Mouse (Mus musculus) olfactory bulb, adult 2 months (tissue): ENCODE measurements around the gene Grsf1. TPM values are rescaled to one million over a fixed set of nuclear protein-coding genes. Genes with fewer than 3 reads are reported as not detected.

Experiments used
- H3K27ac ChIP-seq: fragments of 200-500 bp; 2 replicates; pipeline ENCODE4 v1.5.1; 2012; ENCODE audit warnings: low read depth, low read length; ENCODE audit not compliant: insufficient read depth
- H3K4me1 ChIP-seq: fragments of 200-500 bp; 2 replicates; pipeline ENCODE4 v1.6.1; 2012; ENCODE audit warnings: low read length; ENCODE audit not compliant: control insufficient read depth, insufficient read depth
- H3K4me3 ChIP-seq: fragments of 200-500 bp; 2 replicates; pipeline ENCODE4 v1.5.1; 2012; ENCODE audit warnings: mild to moderate bottlenecking, low read depth, low read length, moderate library complexity; ENCODE audit not compliant: insufficient read depth
- CTCF ChIP-seq: fragments of 200-500 bp; IDR thresholded peaks from 2 replicates; pipeline ENCODE4 v1.5.1; 2012; ENCODE audit warnings: low read depth, mild to moderate bottlenecking, low read length, moderate library complexity; ENCODE audit not compliant: insufficient read depth
- POLR2A ChIP-seq: fragments of 200-500 bp; IDR thresholded peaks from 2 replicates; pipeline ENCODE4 v1.6.1; 2012; ENCODE audit warnings: mild to moderate bottlenecking, low read depth, low read length, moderate library complexity; ENCODE audit not compliant: insufficient read depth
- WGBS: fragments of 180-500 bp; shearing (Covaris S2); methylation state at CpG from one replicate; pipeline ENCODE4 v1.1.7; 2018; 5-methylcytosine and 5-hydroxymethylcytosine counted together
- polyA plus RNA-seq: library from polyadenylated mRNA; stranded (reverse); fragments of >200 nt; gene quantifications from 2 replicates; pipeline ENCODE4 v1.2.4, GENCODE M21; 2012; ENCODE audit warnings: low replicate concordance; ENCODE audit not compliant: missing spikeins, insufficient read depth, insufficient read length

Gene Grsf1
- polyA plus RNA-seq, 1 experiment, result not detected

DNA sequence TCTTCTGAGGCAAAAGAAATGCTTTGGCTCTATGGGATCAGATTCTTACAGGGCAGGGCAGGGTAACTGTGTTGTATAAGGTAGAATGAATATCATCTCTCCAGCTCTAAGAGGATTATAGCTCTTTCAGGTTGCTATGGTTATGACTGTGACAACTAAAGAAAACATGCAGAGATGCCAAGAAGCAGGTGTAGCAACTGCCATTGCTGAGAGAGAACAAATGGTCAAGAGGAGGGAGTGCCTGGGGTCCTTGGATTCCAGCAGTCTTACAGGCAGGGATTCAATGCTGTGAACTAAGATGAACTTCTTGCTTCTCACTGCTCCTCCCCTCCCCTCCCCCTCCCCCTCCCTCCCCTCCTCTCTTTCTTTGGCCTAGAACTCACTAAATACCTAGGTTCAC is 35.2 kb upstream of the Grsf1 start:
- H3K27ac ChIP-seq, result no peak overlapping the region
- TF ChIP-seq POLR2A (no peak), CTCF (no peak)
- no peak overlapping the region for H3K4me3 ChIP-seq
- H3K4me1 ChIP-seq, result peaks cover 7% of the 10 kb centered on the region; the same call in 1 of the 2 replicates

GRCm38 (mm10) chr5:88703551-88703950 is 27.6 kb upstream of the Grsf1 start:
- H3K4me3 ChIP-seq, result no peak overlapping the region
- WGBS, result 69% methylated on average over 4 of the region's 4 CpGs
- H3K27ac ChIP-seq, result no peak overlapping the region
- H3K4me1 ChIP-seq, result no peaks in the 10 kb centered on the region
- TF ChIP-seq CTCF, result no peak
- no peak for TF ChIP-seq POLR2A

- WGBS, result 88% methylated on average over 4 of the region's 4 CpGs
- TF ChIP-seq CTCF (no peak), POLR2A (no peak)
- H3K4me1 ChIP-seq, result no peaks in the 10 kb centered on the region
- H3K4me3 ChIP-seq, result no peak overlapping the region
- no peak overlapping the region for H3K27ac ChIP-seq
Observed at GRCm38 (mm10) chr5:88702041-88702440, 26.1 kb upstream of the Grsf1 start.

- no peak overlapping the region for H3K27ac ChIP-seq
- no peaks in the 10 kb centered on the region for H3K4me1 ChIP-seq
- H3K4me3 ChIP-seq, result no peak overlapping the region
- TF ChIP-seq CTCF (no peak), POLR2A (no peak)
- 55% methylated on average over 4 of the region's 4 CpGs for WGBS
Observed at GRCm38 (mm10) chr5:88699251-88699913, 23.4 kb upstream of the Grsf1 start.

DNA sequence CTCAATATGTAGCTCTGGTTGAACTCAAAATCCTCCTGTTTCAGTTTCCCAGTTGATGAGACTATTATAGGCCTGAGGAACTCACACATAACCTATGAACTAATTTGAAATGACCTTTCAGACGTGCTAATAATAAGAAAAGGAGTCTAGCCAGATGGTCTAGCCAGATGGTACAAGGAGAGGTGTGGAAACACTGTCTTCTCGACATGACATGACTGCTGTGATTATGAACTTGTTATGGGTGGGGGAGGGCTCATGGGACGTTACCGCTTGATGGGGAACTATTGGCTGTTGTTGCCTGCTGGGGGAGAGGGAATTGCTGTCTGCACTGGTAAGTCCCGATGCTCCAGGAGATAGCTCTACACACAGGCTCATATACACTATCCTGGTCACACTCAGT is 21.3 kb upstream of the Grsf1 start:
- Histone ChIP-seq H3K4me3 (no peak overlapping the region), H3K27ac (no peak overlapping the region), H3K4me1 (no peaks in the 10 kb centered on the region)
- 78% methylated on average over 5 of the region's 5 CpGs for WGBS
- TF ChIP-seq POLR2A (no peak), CTCF (no peak)

DNA sequence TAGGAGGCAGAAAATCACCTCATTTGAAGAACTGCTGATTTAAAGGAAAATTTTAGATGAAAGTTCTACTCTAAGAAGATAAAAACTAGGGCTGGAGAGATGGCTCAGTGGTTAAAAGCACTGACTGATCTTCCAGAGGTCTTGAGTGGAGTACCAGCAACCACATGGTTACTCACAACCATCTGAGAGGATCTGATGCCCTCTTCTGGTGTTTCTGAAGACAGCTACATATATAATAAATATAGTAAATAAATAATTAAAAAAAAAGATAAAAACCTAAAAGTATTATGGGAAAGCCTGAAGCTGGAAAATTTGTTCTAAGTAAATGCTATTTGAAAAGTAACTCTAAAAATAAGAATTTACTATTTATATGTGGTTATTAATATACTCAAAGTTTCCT is 17.1 kb upstream of the Grsf1 start:
- no peak for TF ChIP-seq CTCF
- no peak for TF ChIP-seq POLR2A
- Histone ChIP-seq H3K4me1 (no peaks in the 10 kb centered on the region), H3K4me3 (no peak overlapping the region), H3K27ac (no peak overlapping the region)

DNA sequence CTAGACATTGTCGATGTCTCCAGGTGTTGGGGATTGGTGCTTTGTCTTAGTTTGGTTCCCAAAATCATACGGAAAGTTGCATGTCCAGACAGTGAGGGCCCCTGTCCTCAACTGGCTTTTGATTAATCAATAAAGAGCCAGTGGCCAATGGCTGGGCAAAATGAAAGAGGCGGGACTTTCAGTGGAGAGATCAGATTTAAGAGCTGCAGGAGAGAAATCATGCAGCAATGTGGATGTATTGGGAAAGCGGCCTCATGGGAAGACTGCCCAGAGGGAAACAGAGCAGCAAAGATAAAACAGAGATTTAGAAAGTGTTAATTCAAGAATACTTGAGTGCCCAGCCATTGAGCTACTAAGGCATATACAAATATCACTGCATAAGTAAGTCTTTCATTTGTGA is 16.6 kb upstream of the Grsf1 start:
- Histone ChIP-seq H3K4me3 (no peak overlapping the region), H3K4me1 (no peaks in the 10 kb centered on the region), H3K27ac (no peak overlapping the region)
- no peak for TF ChIP-seq POLR2A
- TF ChIP-seq CTCF, result no peak
- 91% methylated on average over 4 of the region's 4 CpGs for WGBS

DNA sequence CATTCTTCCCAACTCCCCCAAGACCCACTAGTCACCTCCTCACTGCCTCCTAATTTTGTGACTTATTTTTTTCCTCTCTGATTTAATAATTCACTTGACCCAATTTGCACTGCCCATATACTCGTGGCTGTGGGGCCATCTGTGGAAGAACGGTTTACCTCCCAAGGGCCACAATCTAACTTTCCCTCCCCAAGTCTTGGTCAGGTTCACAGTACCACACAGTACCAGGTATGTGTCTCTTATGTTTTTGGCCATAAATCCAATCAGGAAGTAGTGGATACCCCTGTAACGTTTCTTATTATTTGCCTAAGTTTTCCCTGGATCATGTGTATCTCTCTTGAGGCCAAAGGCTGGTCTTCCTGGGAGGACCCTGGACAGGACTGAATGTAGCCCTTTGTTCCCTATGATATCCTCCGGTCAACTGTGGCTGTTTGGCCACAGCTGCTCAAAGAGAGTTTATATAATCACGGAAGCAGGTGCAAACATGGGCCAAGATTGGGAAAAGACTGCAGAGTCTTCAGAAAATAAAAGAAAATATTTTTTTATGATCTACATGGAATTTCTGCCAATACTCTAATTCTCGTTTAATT is 15.6 kb upstream of the Grsf1 start:
- H3K4me1 ChIP-seq, result no peaks in the 10 kb centered on the region
- TF ChIP-seq POLR2A (no peak), CTCF (no peak)
- no peak overlapping the region for H3K27ac ChIP-seq
- H3K4me3 ChIP-seq, result no peak overlapping the region
- WGBS, result 79% methylated on average over 6 of the region's 6 CpGs

- 86% methylated on average over 10 of the region's 10 CpGs for WGBS
Observed at GRCm38 (mm10) chr5:88690681-88691505, 14.9 kb upstream of the Grsf1 start.

More at GRCm38 (mm10) chr5:88690681-88691505, 14.9 kb upstream of the Grsf1 start:
- no peak overlapping the region for H3K27ac ChIP-seq
- no peaks in the 10 kb centered on the region for H3K4me1 ChIP-seq
- TF ChIP-seq CTCF (no peak), POLR2A (no peak)
- no peak overlapping the region for H3K4me3 ChIP-seq
